Mouse (Mus musculus) adrenal gland, adult 2 months (tissue): ENCODE results near the gene Rtn4rl1. TPM values are rescaled to one million over a fixed set of nuclear protein-coding genes. Genes with fewer than 3 reads are reported as not detected.

Experiments
- DNase-seq: peaks from one replicate; pipeline ENCODE4 v3.0.0; 2021
- polyA plus RNA-seq: library from polyadenylated mRNA; depleted of rRNA; stranded (reverse); fragments of >200 nt; gene quantifications from 2 replicates; pipeline ENCODE4 v1.2.3, GENCODE M21; 2012
- total RNA-seq, 2 experiments: library from RNA; stranded (reverse); gene quantifications; 2 replicates each; pipeline ENCODE4 v1.2.3; 2021

Gene Rtn4rl1
- total and polyA plus RNA-seq, 3 experiments: 29.2 to 58.9 (median 48.1) TPM

- DNase-seq: no peak
These were observed 8.6 kb upstream of the Rtn4rl1 start for GRCm38 (mm10) chr11:75184986-75185385.

GRCm38 (mm10) chr11:75189713-75190370 is 3.7 kb upstream of the Rtn4rl1 start:
- peak; percentile 53 for DNase-seq

- peak; percentile 91 for DNase-seq
These were observed 3.2 kb upstream of the Rtn4rl1 start for GRCm38 (mm10) chr11:75190371-75190724.

GRCm38 (mm10) chr11:75190905-75191441 is 2.6 kb upstream of the Rtn4rl1 start, which contains the start of gene Dph1:
TSS of gene Dph1 (minus strand) at chr11:75191241.
- no peak for DNase-seq

GRCm38 (mm10) chr11:75191841-75192240 is 1.7 kb upstream of the Rtn4rl1 start:
- DNase-seq: no peak

GRCm38 (mm10) chr11:75192336-75193214 is 1.0 kb upstream of the Rtn4rl1 start:
- peak; percentile 92 for DNase-seq

GRCm38 (mm10) chr11:75194121-75194849 is 702 bp downstream of the Rtn4rl1 start:
- DNase-seq: peak; percentile 70

- DNase-seq: peak; percentile 68
These were observed 1.4 kb downstream of the Rtn4rl1 start for GRCm38 (mm10) chr11:75194850-75195461.

GRCm38 (mm10) chr11:75196131-75196530 is 2.5 kb downstream of the Rtn4rl1 start:
- no peak for DNase-seq

GRCm38 (mm10) chr11:75197956-75198355 is 4.4 kb downstream of the Rtn4rl1 start:
- no peak for DNase-seq

- DNase-seq: no peak
These were observed 5.2 kb downstream of the Rtn4rl1 start for GRCm38 (mm10) chr11:75198792-75199191.

GRCm38 (mm10) chr11:75199951-75200350 is 6.4 kb downstream of the Rtn4rl1 start:
- DNase-seq: peak; percentile 66

GRCm38 (mm10) chr11:75200935-75201334 is 7.4 kb downstream of the Rtn4rl1 start:
- DNase-seq: no peak

GRCm38 (mm10) chr11:75201721-75202120 is 8.1 kb downstream of the Rtn4rl1 start:
- DNase-seq: no peak

- DNase-seq: no peak
These were observed 10.3 kb downstream of the Rtn4rl1 start for GRCm38 (mm10) chr11:75203926-75204325.

GRCm38 (mm10) chr11:75204472-75204871 is 10.9 kb downstream of the Rtn4rl1 start:
- no peak for DNase-seq

- no peak for DNase-seq
These were observed 12.8 kb downstream of the Rtn4rl1 start for GRCm38 (mm10) chr11:75206347-75206746.

- DNase-seq: no peak
These were observed 15.8 kb downstream of the Rtn4rl1 start for GRCm38 (mm10) chr11:75209363-75209762.

- DNase-seq: no peak
These were observed 16.5 kb downstream of the Rtn4rl1 start for GRCm38 (mm10) chr11:75210093-75210492.

- no peak for DNase-seq
These were observed 17.2 kb downstream of the Rtn4rl1 start for GRCm38 (mm10) chr11:75210755-75211154.

- DNase-seq: peak; percentile 72
These were observed 18.6 kb downstream of the Rtn4rl1 start for GRCm38 (mm10) chr11:75212031-75212667.
